Mouse (Mus musculus) left cerebral cortex, adult 2 months (tissue): ENCODE results near the gene Olfr463. TPM values are rescaled to one million over a fixed set of nuclear protein-coding genes. Genes with fewer than 3 reads are reported as not detected.
"Not testable (repeated sequence)": the region's sequence is repeated elsewhere in the genome, so short reads cannot be mapped to it uniquely, and the experiment has no call there.

ENCODE experiments used
- DNase-seq, 2 experiments: peaks; one replicate each; pipeline ENCODE4 v3.0.0; 2021 to 2022; ENCODE audit warnings: low spot score in 2 of 2, mixed read lengths in 1 of 2; ENCODE audit errors: extremely low spot score in 1 of 2
- H3K27ac ChIP-seq: fragments of 200-600 bp; 2 replicates; pipeline ENCODE4 v1.8.1; 2022
- H3K4me3 ChIP-seq: fragments of 200-600 bp; 2 replicates; pipeline ENCODE4 v1.8.1; 2022
- CTCF ChIP-seq: fragments of 200-600 bp; IDR thresholded peaks from 2 replicates; pipeline ENCODE4 v1.8.1; 2022; ENCODE audit warnings: antibody characterized with exemption, mild to moderate bottlenecking, moderate library complexity
- intact Hi-C: fragments of 180-260 bp; cut with DNase I; formaldehyde crosslinking; loops from one replicate; pipeline ENCODE4 v1.15.1; 2025
- total RNA-seq, 2 experiments: library from RNA; stranded (reverse); gene quantifications; 2 replicates each; pipeline ENCODE4 v1.2.3; 2021

Gene Olfr463
- total RNA-seq, 2 experiments from 2014 or later = not detected

GRCm38 (mm10) chr11:87875436-87875835 lies 21.8 kb downstream of the Olfr463 start, which contains the start of gene Epx:
Epx (minus strand) TSS chr11:87875536.
- intact Hi-C loops = no loop called here
- TF ChIP-seq CTCF = no peak
- H3K27ac ChIP-seq = no peak within 1 kb of the TSS

GRCm38 (mm10) chr11:87871766-87872165 lies 25.4 kb downstream of the Olfr463 start:
- Histone ChIP-seq H3K27ac (no peak overlapping the region), H3K4me3 (no peak overlapping the region)
- no peak for TF ChIP-seq CTCF
- intact Hi-C loops = no loop called here
- no peak for DNase-seq

More at GRCm38 (mm10) chr11:87875436-87875835, 21.8 kb downstream of the Olfr463 start, which contains the start of gene Epx:
- DNase-seq = no peak
- no peak within 1 kb of the TSS for H3K4me3 ChIP-seq

GRCm38 (mm10) chr11:87870096-87870495 lies 27.1 kb downstream of the Olfr463 start:
- no peak for TF ChIP-seq CTCF
- no peak overlapping the region for H3K27ac ChIP-seq
- no peak for DNase-seq
- H3K4me3 ChIP-seq = no peak overlapping the region
- intact Hi-C loops = no loop called here

- H3K27ac ChIP-seq, intact Hi-C loops, H3K4me3 ChIP-seq: not testable (repeated sequence)
- DNase-seq = peak in 1 of 2 experiments; percentile 31
- peak; percentile 34 for TF ChIP-seq CTCF
These were observed 30.3 kb downstream of the Olfr463 start for GRCm38 (mm10) chr11:87866891-87867290.

GRCm38 (mm10) chr11:87862805-87863204 lies 34.4 kb downstream of the Olfr463 start:
- no peak for TF ChIP-seq CTCF
- Histone ChIP-seq H3K27ac (no peak overlapping the region), H3K4me3 (no peak overlapping the region)
- no peak for DNase-seq
- intact Hi-C loops = no loop called here

- DNase-seq = no peak
- Histone ChIP-seq H3K27ac (no peak overlapping the region), H3K4me3 (no peak overlapping the region)
- no peak for TF ChIP-seq CTCF
- intact Hi-C loops = no loop called here
These were observed 36.8 kb downstream of the Olfr463 start for GRCm38 (mm10) chr11:87860426-87860825.

GRCm38 (mm10) chr11:87859273-87859672 lies 37.9 kb downstream of the Olfr463 start:
- TF ChIP-seq CTCF = no peak
- Histone ChIP-seq H3K4me3 (no peak overlapping the region), H3K27ac (no peak overlapping the region)
- DNase-seq = no peak
- intact Hi-C loops = no loop called here

GRCm38 (mm10) chr11:87854550-87854949 lies 42.6 kb downstream of the Olfr463 start:
- no peak overlapping the region for H3K27ac ChIP-seq
- TF ChIP-seq CTCF = no peak
- no peak for DNase-seq
- H3K4me3 ChIP-seq = no peak overlapping the region
- intact Hi-C loops = no loop called here

- Histone ChIP-seq H3K4me3 (peak overlapping the region; percentile 56), H3K27ac (peak overlapping the region; percentile 77)
- peak; percentile 25 to 31 for DNase-seq
- TF ChIP-seq CTCF = no peak
- intact Hi-C loops = no loop called here
These were observed 43.6 kb downstream of the Olfr463 start for GRCm38 (mm10) chr11:87853597-87853954.

- peak within 1 kb of the TSS; percentile 56 for H3K4me3 ChIP-seq
- peak within 1 kb of the TSS; percentile 77 for H3K27ac ChIP-seq
- intact Hi-C loops = no loop called here
- TF ChIP-seq CTCF = no peak; the same call in 1 of the 2 replicates
- peak; percentile 89 to 90 for DNase-seq
These were observed 44.2 kb downstream of the Olfr463 start, which contains the start of gene Mks1 for GRCm38 (mm10) chr11:87852690-87853596. Mks1 (plus strand) TSS chr11:87853215.

GRCm38 (mm10) chr11:87847884-87848283 lies 49.3 kb downstream of the Olfr463 start:
- Histone ChIP-seq H3K4me3 (no peak overlapping the region), H3K27ac (no peak overlapping the region)
- no peak for DNase-seq
- intact Hi-C loops = no loop called here
- TF ChIP-seq CTCF = no peak

- Histone ChIP-seq H3K4me3 (no peak overlapping the region), H3K27ac (no peak overlapping the region)
- intact Hi-C loops = no loop called here
- DNase-seq = no peak
- TF ChIP-seq CTCF = no peak
These were observed 50.1 kb downstream of the Olfr463 start for GRCm38 (mm10) chr11:87846968-87847600.

Other genes starting within 250 kb of the Olfr463 start
- 1 to 10 TPM; 1.7 to 2.8 TPM for gene Rnf43, start 234.7 kb downstream of the Olfr463 start, total RNA-seq
- 10 to 100 TPM; 66.3 to 82.3 TPM for gene Supt4a, start 159.8 kb downstream of the Olfr463 start, total RNA-seq
- gene Tspoap1, start 136.8 kb downstream of the Olfr463 start, total RNA-seq = 100 to 1,000 TPM; 190 to 202 TPM
- not detected for gene Mpo, start 103.8 kb downstream of the Olfr463 start, total RNA-seq
- under 1 TPM; 0.45 to 0.75 TPM for gene Lpo, start 69.1 kb downstream of the Olfr463 start, total RNA-seq
- 1 to 10 TPM; 4.0 to 5.8 TPM for gene Mks1, start 44.2 kb downstream of the Olfr463 start, total RNA-seq
- under 1 TPM; 0.11 to 0.19 TPM for gene Epx, start 21.9 kb downstream of the Olfr463 start, total RNA-seq
- not detected for gene Olfr462, start 5.1 kb downstream of the Olfr463 start, total RNA-seq
- 1 to 10 TPM; 2.0 to 2.7 TPM for gene Olfr464, start 23.6 kb upstream of the Olfr463 start, total RNA-seq
- gene Dynll2, start 90.1 kb upstream of the Olfr463 start, total RNA-seq = 100 to 1,000 TPM; 578 to 608 TPM
- 100 to 1,000 TPM; 184 to 190 TPM for gene Srsf1, start 150.0 kb upstream of the Olfr463 start, total RNA-seq
- gene Vezf1, start 170.9 kb upstream of the Olfr463 start, total RNA-seq = 10 to 100 TPM; 27.8 to 28.3 TPM
- gene Cuedc1, start 200.7 kb upstream of the Olfr463 start, total RNA-seq = 10 to 100 TPM; 31.4 to 31.7 TPM